Mouse (Mus musculus): ENCODE data around the gene Cbx6. TPM values are rescaled to one million over a fixed set of nuclear protein-coding genes. Genes with fewer than 3 reads are reported as not detected.
A peak's percentile ranks its signal among the peaks of the same experiment; 100 is the strongest.

Cbx6 gene
- polyA plus RNA-seq (2014; fragmentation: Nextera tagmentation; extraction: Ambion mirVana): 25.4 and 31.1 TPM in 2 replicates

- ATAC-seq (ENCODE audit: low read depth): peak; percentile 88
- Histone ChIP-seq H3K4me2 (ENCODE audit: low read depth, low read length) (peak within 1 kb of the TSS; percentile 96), H3K4me3 (ENCODE audit: low read depth, low read length) (peak within 1 kb of the TSS; percentile 81), H3K4me1 (ENCODE audit: control insufficient read depth, insufficient read depth, low read length) (peaks cover 34% of the 10 kb centered on the region), H3K36me3 (ENCODE audit: control insufficient read depth, insufficient read depth, low read length) (no peaks in the 10 kb centered on the region), H3K9ac (replicated peaks; ENCODE audit: low read depth, low read length) (peak within 1 kb of the TSS; percentile 90), H3K27ac (ENCODE audit: low read depth, low read length) (peak within 1 kb of the TSS; percentile 96), H3K27me3 (ENCODE audit: control insufficient read depth, insufficient read depth, low read length) (no peaks in the 10 kb centered on the region), H3K9me3 (ENCODE audit: control insufficient read depth, low read length) (no peaks in the 10 kb centered on the region)
- 3% methylated on average over 34 of the region's 58 CpGs for WGBS
Measured at GRCm38 (mm10) chr15:79834130-79834880, at the start of gene Cbx6, which contains the start of gene Npcd. Cbx6 (minus strand) TSS chr15:79834688. Npcd (minus strand) TSS chr15:79834237.

- peak; percentile 91 for ATAC-seq (ENCODE audit: low read depth)
- under 1% methylated on average over 30 of the region's 30 CpGs for WGBS
- no peaks in the 10 kb centered on the region; the same call in 1 of the 2 replicates for H3K4me1 ChIP-seq (ENCODE audit: control insufficient read depth, insufficient read depth, low read length)
Measured at GRCm38 (mm10) chr15:79883352-79883822, 48.9 kb upstream of the Cbx6 start.

GRCm38 (mm10) chr15:79882623-79883267 is 48.3 kb upstream of the Cbx6 start:
- Histone ChIP-seq H3K4me2 (ENCODE audit: low read depth, low read length) (peak overlapping the region; percentile 49), H3K27ac (ENCODE audit: low read depth, low read length) (peak overlapping the region; percentile 80), H3K9ac (replicated peaks; ENCODE audit: low read depth, low read length) (peak overlapping the region; percentile 44; the same call in 1 of the 2 replicates), H3K4me1 (ENCODE audit: control insufficient read depth, insufficient read depth, low read length) (no peaks in the 10 kb centered on the region; the same call in 1 of the 2 replicates), H3K36me3 (ENCODE audit: control insufficient read depth, insufficient read depth, low read length) (no peaks in the 10 kb centered on the region), H3K9me3 (ENCODE audit: control insufficient read depth, low read length) (no peaks in the 10 kb centered on the region), H3K27me3 (ENCODE audit: control insufficient read depth, insufficient read depth, low read length) (no peaks in the 10 kb centered on the region), H3K4me3 (ENCODE audit: low read depth, low read length) (peak overlapping the region; percentile 39)
- WGBS: 19% methylated on average over 19 of the region's 19 CpGs
- peak; percentile 83 for ATAC-seq (ENCODE audit: low read depth)

More at GRCm38 (mm10) chr15:79883352-79883822, 48.9 kb upstream of the Cbx6 start:
- peak overlapping the region; percentile 64 for H3K9ac ChIP-seq (replicated peaks; ENCODE audit: low read depth, low read length)
- H3K27me3 ChIP-seq (ENCODE audit: control insufficient read depth, insufficient read depth, low read length): no peaks in the 10 kb centered on the region
- peak overlapping the region; percentile 49 for H3K4me2 ChIP-seq (ENCODE audit: low read depth, low read length)
- no peaks in the 10 kb centered on the region for H3K9me3 ChIP-seq (ENCODE audit: control insufficient read depth, low read length)
- peak overlapping the region; percentile 39 for H3K4me3 ChIP-seq (ENCODE audit: low read depth, low read length)
- H3K36me3 ChIP-seq (ENCODE audit: control insufficient read depth, insufficient read depth, low read length): no peaks in the 10 kb centered on the region
- peak overlapping the region; percentile 80 for H3K27ac ChIP-seq (ENCODE audit: low read depth, low read length)

GRCm38 (mm10) chr15:79880477-79880876 is 46.0 kb upstream of the Cbx6 start:
- Histone ChIP-seq H3K4me3 (ENCODE audit: low read depth, low read length) (no peak overlapping the region), H3K9me3 (ENCODE audit: control insufficient read depth, low read length) (no peaks in the 10 kb centered on the region), H3K36me3 (ENCODE audit: control insufficient read depth, insufficient read depth, low read length) (no peaks in the 10 kb centered on the region), H3K27me3 (ENCODE audit: control insufficient read depth, insufficient read depth, low read length) (no peaks in the 10 kb centered on the region), H3K4me2 (ENCODE audit: low read depth, low read length) (no peak overlapping the region), H3K27ac (ENCODE audit: low read depth, low read length) (no peak overlapping the region), H3K9ac (replicated peaks; ENCODE audit: low read depth, low read length) (no peak overlapping the region), H3K4me1 (ENCODE audit: control insufficient read depth, insufficient read depth, low read length) (no peaks in the 10 kb centered on the region; the same call in 1 of the 2 replicates)
- ATAC-seq (ENCODE audit: low read depth): no peak
- 87% methylated on average over 3 of the region's 3 CpGs for WGBS

GRCm38 (mm10) chr15:79879319-79879718 is 44.8 kb upstream of the Cbx6 start:
- no peak for ATAC-seq (ENCODE audit: low read depth)
- WGBS: 54% methylated on average over 13 of the region's 13 CpGs
- H3K4me2 ChIP-seq (ENCODE audit: low read depth, low read length): no peak overlapping the region
- no peak overlapping the region for H3K4me3 ChIP-seq (ENCODE audit: low read depth, low read length)
- H3K9ac ChIP-seq (replicated peaks; ENCODE audit: low read depth, low read length): no peak overlapping the region
- no peaks in the 10 kb centered on the region for H3K27me3 ChIP-seq (ENCODE audit: control insufficient read depth, insufficient read depth, low read length)
- H3K27ac ChIP-seq (ENCODE audit: low read depth, low read length): no peak overlapping the region
- no peaks in the 10 kb centered on the region for H3K36me3 ChIP-seq (ENCODE audit: control insufficient read depth, insufficient read depth, low read length)
- H3K4me1 ChIP-seq (ENCODE audit: control insufficient read depth, insufficient read depth, low read length): no peaks in the 10 kb centered on the region; the same call in 1 of the 2 replicates
- no peaks in the 10 kb centered on the region for H3K9me3 ChIP-seq (ENCODE audit: control insufficient read depth, low read length)

GRCm38 (mm10) chr15:79878725-79879136 is 44.2 kb upstream of the Cbx6 start:
- no peak for ATAC-seq (ENCODE audit: low read depth)
- Histone ChIP-seq H3K4me2 (ENCODE audit: low read depth, low read length) (no peak overlapping the region), H3K4me1 (ENCODE audit: control insufficient read depth, insufficient read depth, low read length) (no peaks in the 10 kb centered on the region; the same call in 1 of the 2 replicates), H3K36me3 (ENCODE audit: control insufficient read depth, insufficient read depth, low read length) (no peaks in the 10 kb centered on the region), H3K27me3 (ENCODE audit: control insufficient read depth, insufficient read depth, low read length) (no peaks in the 10 kb centered on the region), H3K4me3 (ENCODE audit: low read depth, low read length) (no peak overlapping the region), H3K9ac (replicated peaks; ENCODE audit: low read depth, low read length) (no peak overlapping the region), H3K9me3 (ENCODE audit: control insufficient read depth, low read length) (no peaks in the 10 kb centered on the region), H3K27ac (ENCODE audit: low read depth, low read length) (no peak overlapping the region)
- WGBS: 73% methylated on average over 6 of the region's 6 CpGs

GRCm38 (mm10) chr15:79875261-79875995 is 40.9 kb upstream of the Cbx6 start:
- Histone ChIP-seq H3K27ac (ENCODE audit: low read depth, low read length) (no peak overlapping the region), H3K4me2 (ENCODE audit: low read depth, low read length) (no peak overlapping the region)
- 84% methylated on average over 18 of the region's 18 CpGs for WGBS

GRCm38 (mm10) chr15:79873995-79874394 is 39.5 kb upstream of the Cbx6 start:
- WGBS: 64% methylated on average over 2 of the region's 2 CpGs
- H3K9ac ChIP-seq (replicated peaks; ENCODE audit: low read depth, low read length): no peak overlapping the region
- ATAC-seq (ENCODE audit: low read depth): no peak
- no peaks in the 10 kb centered on the region for H3K9me3 ChIP-seq (ENCODE audit: control insufficient read depth, low read length)
- H3K36me3 ChIP-seq (ENCODE audit: control insufficient read depth, insufficient read depth, low read length): no peaks in the 10 kb centered on the region
- H3K4me2 ChIP-seq (ENCODE audit: low read depth, low read length): no peak overlapping the region
- no peak overlapping the region for H3K4me3 ChIP-seq (ENCODE audit: low read depth, low read length)
- H3K27ac ChIP-seq (ENCODE audit: low read depth, low read length): no peak overlapping the region
- no peaks in the 10 kb centered on the region for H3K4me1 ChIP-seq (ENCODE audit: control insufficient read depth, insufficient read depth, low read length)
- H3K27me3 ChIP-seq (ENCODE audit: control insufficient read depth, insufficient read depth, low read length): no peaks in the 10 kb centered on the region

More at GRCm38 (mm10) chr15:79875261-79875995, 40.9 kb upstream of the Cbx6 start:
- Histone ChIP-seq H3K36me3 (ENCODE audit: control insufficient read depth, insufficient read depth, low read length) (no peaks in the 10 kb centered on the region), H3K9me3 (ENCODE audit: control insufficient read depth, low read length) (no peaks in the 10 kb centered on the region), H3K27me3 (ENCODE audit: control insufficient read depth, insufficient read depth, low read length) (no peaks in the 10 kb centered on the region), H3K4me3 (ENCODE audit: low read depth, low read length) (no peak overlapping the region), H3K9ac (replicated peaks; ENCODE audit: low read depth, low read length) (no peak overlapping the region), H3K4me1 (ENCODE audit: control insufficient read depth, insufficient read depth, low read length) (no peaks in the 10 kb centered on the region)
- no peak for ATAC-seq (ENCODE audit: low read depth)

Data from neural tube, embryonic 14.5 days (tissue).